Mouse (Mus musculus): Measurements from ENCODE around the gene Kcnj9. TPM values are rescaled to one million over a fixed set of nuclear protein-coding genes. Genes with fewer than 3 reads are reported as not detected.

Gene Kcnj9
- polyA plus RNA-seq, 2 experiments: 0.02 TPM; not detected in 1

- 47% methylated on average over 7 of the region's 7 CpGs for WGBS (ENCODE audit: insufficient replicate concordance)
- peaks cover 32% of the 10 kb centered on the region for H3K27me3 ChIP-seq (ENCODE audit: control insufficient read depth, insufficient read depth, low read length)
- no peak overlapping the region for H3K9ac ChIP-seq (replicated peaks)
- H3K36me3 ChIP-seq (replicated peaks; ENCODE audit: control insufficient read depth, insufficient read depth, low read depth): no peaks in the 10 kb centered on the region
- TF ChIP-seq CTCF (IDR thresholded peaks at IDR 0.05; ENCODE audit: low read depth) (no peak), EP300 (IDR thresholded peaks at IDR 0.05; ENCODE audit: low read depth) (no peak)
- no peak for ATAC-seq (ENCODE audit: insufficient read depth)
- no peak overlapping the region for H3K4me2 ChIP-seq (ENCODE audit: low read depth)
- DNase-seq (ENCODE audit: low read depth in 3 of 3, low spot score in 3 of 3): no peak
- no peaks in the 10 kb centered on the region for H3K4me1 ChIP-seq (replicated peaks; ENCODE audit: control insufficient read depth in 2 of 2, insufficient read depth in 2 of 2, low read length in 1 of 2)
- no peak overlapping the region for H3K4me3 ChIP-seq (ENCODE audit: insufficient read depth in 1 of 2, low read depth in 2 of 2, low read length in 2 of 2)
- no peaks in the 10 kb centered on the region for H3K9me3 ChIP-seq (ENCODE audit: control insufficient read depth, low read length)
- H3K27ac ChIP-seq: no peak overlapping the region
Measured at GRCm38 (mm10) chr1:172328461-172328860, 657 bp downstream of the Kcnj9 start.

- Histone ChIP-seq H3K36me3 (replicated peaks; ENCODE audit: control insufficient read depth, insufficient read depth, low read depth) (no peaks in the 10 kb centered on the region), H3K9ac (replicated peaks) (no peak overlapping the region), H3K4me2 (ENCODE audit: low read depth) (no peak overlapping the region), H3K4me3 (ENCODE audit: insufficient read depth in 1 of 2, low read depth in 2 of 2, low read length in 2 of 2) (no peak overlapping the region), H3K27ac (no peak overlapping the region), H3K27me3 (ENCODE audit: control insufficient read depth, insufficient read depth, low read length) (peaks cover 32% of the 10 kb centered on the region), H3K4me1 (replicated peaks; ENCODE audit: control insufficient read depth in 2 of 2, insufficient read depth in 2 of 2, low read length in 1 of 2) (no peaks in the 10 kb centered on the region), H3K9me3 (ENCODE audit: control insufficient read depth, low read length) (no peaks in the 10 kb centered on the region)
- DNase-seq (ENCODE audit: low read depth in 3 of 3, low spot score in 3 of 3): no peak
- ATAC-seq (ENCODE audit: insufficient read depth): no peak
- TF ChIP-seq CTCF (IDR thresholded peaks at IDR 0.05; ENCODE audit: low read depth) (no peak), EP300 (IDR thresholded peaks at IDR 0.05; ENCODE audit: low read depth) (no peak)
- WGBS (ENCODE audit: insufficient replicate concordance): 59% methylated on average over 3 of the region's 3 CpGs
Measured at GRCm38 (mm10) chr1:172328041-172328440, 1.1 kb downstream of the Kcnj9 start.

- H3K4me2 ChIP-seq (ENCODE audit: low read depth): no peak overlapping the region
- no peaks in the 10 kb centered on the region for H3K36me3 ChIP-seq (replicated peaks; ENCODE audit: control insufficient read depth, insufficient read depth, low read depth)
- H3K4me3 ChIP-seq (ENCODE audit: insufficient read depth in 1 of 2, low read depth in 2 of 2, low read length in 2 of 2): no peak overlapping the region
- ATAC-seq (ENCODE audit: insufficient read depth) (no peak), DNase-seq (ENCODE audit: low read depth in 3 of 3, low spot score in 3 of 3) (no peak)
- TF ChIP-seq CTCF (IDR thresholded peaks at IDR 0.05; ENCODE audit: low read depth) (no peak), EP300 (IDR thresholded peaks at IDR 0.05; ENCODE audit: low read depth) (no peak)
- peaks cover 32% of the 10 kb centered on the region for H3K27me3 ChIP-seq (ENCODE audit: control insufficient read depth, insufficient read depth, low read length)
- H3K27ac ChIP-seq: no peak overlapping the region
- H3K4me1 ChIP-seq (replicated peaks; ENCODE audit: control insufficient read depth in 2 of 2, insufficient read depth in 2 of 2, low read length in 1 of 2): no peaks in the 10 kb centered on the region
- H3K9ac ChIP-seq (replicated peaks): no peak overlapping the region
- WGBS (ENCODE audit: insufficient replicate concordance): 59% methylated on average over 16 of the region's 16 CpGs
- H3K9me3 ChIP-seq (ENCODE audit: control insufficient read depth, low read length): no peaks in the 10 kb centered on the region
Measured at GRCm38 (mm10) chr1:172327206-172328001, 1.7 kb downstream of the Kcnj9 start.

GRCm38 (mm10) chr1:172326684-172327083 is 2.4 kb downstream of the Kcnj9 start:
- H3K4me3 ChIP-seq (ENCODE audit: insufficient read depth in 1 of 2, low read depth in 2 of 2, low read length in 2 of 2): no peak overlapping the region; a peak in 1 of 4 replicates
- no peaks in the 10 kb centered on the region for H3K4me1 ChIP-seq (replicated peaks; ENCODE audit: control insufficient read depth in 2 of 2, insufficient read depth in 2 of 2, low read length in 1 of 2)
- TF ChIP-seq EP300 (IDR thresholded peaks at IDR 0.05; ENCODE audit: low read depth) (no peak), CTCF (IDR thresholded peaks at IDR 0.05; ENCODE audit: low read depth) (no peak)
- WGBS (ENCODE audit: insufficient replicate concordance): 34% methylated on average over 11 of the region's 11 CpGs
- no peak for ATAC-seq (ENCODE audit: insufficient read depth)
- H3K36me3 ChIP-seq (replicated peaks; ENCODE audit: control insufficient read depth, insufficient read depth, low read depth): no peaks in the 10 kb centered on the region
- no peak for DNase-seq (ENCODE audit: low read depth in 3 of 3, low spot score in 3 of 3)
- no peak overlapping the region; the same call in none of the 2 replicates for H3K4me2 ChIP-seq (ENCODE audit: low read depth)
- no peaks in the 10 kb centered on the region for H3K9me3 ChIP-seq (ENCODE audit: control insufficient read depth, low read length)
- no peak overlapping the region for H3K9ac ChIP-seq (replicated peaks)
- H3K27me3 ChIP-seq (ENCODE audit: control insufficient read depth, insufficient read depth, low read length): peaks cover 32% of the 10 kb centered on the region
- no peak overlapping the region for H3K27ac ChIP-seq

GRCm38 (mm10) chr1:172325680-172326535 is 3.2 kb downstream of the Kcnj9 start:
- Histone ChIP-seq H3K4me2 (ENCODE audit: low read depth) (peak overlapping the region; percentile 52), H3K36me3 (replicated peaks; ENCODE audit: control insufficient read depth, insufficient read depth, low read depth) (no peaks in the 10 kb centered on the region), H3K27me3 (ENCODE audit: control insufficient read depth, insufficient read depth, low read length) (peaks cover 28% of the 10 kb centered on the region), H3K4me1 (replicated peaks; ENCODE audit: control insufficient read depth in 2 of 2, insufficient read depth in 2 of 2, low read length in 1 of 2) (no peaks in the 10 kb centered on the region), H3K4me3 (ENCODE audit: insufficient read depth in 1 of 2, low read depth in 2 of 2, low read length in 2 of 2) (peak overlapping the region in 1 of 2 experiments; percentile 35; a peak in 1 of 4 replicates), H3K9me3 (ENCODE audit: control insufficient read depth, low read length) (no peaks in the 10 kb centered on the region), H3K27ac (no peak overlapping the region), H3K9ac (replicated peaks) (no peak overlapping the region)
- DNase-seq (ENCODE audit: low read depth in 3 of 3, low spot score in 3 of 3) (no peak), ATAC-seq (ENCODE audit: insufficient read depth) (no peak)
- 16% methylated on average over 94 of the region's 94 CpGs for WGBS (ENCODE audit: insufficient replicate concordance)
- TF ChIP-seq CTCF (IDR thresholded peaks at IDR 0.05; ENCODE audit: low read depth) (peak; percentile 79), EP300 (IDR thresholded peaks at IDR 0.05; ENCODE audit: low read depth) (no peak)

Data from liver, embryonic 14.5 days (tissue).